ENCODE assay signal across 8 mouse cellular contexts in genomic region chr2:3332484-3333242, GRCm38 (mm10). TPM values are rescaled to one million over a fixed set of nuclear protein-coding genes. Genes with fewer than 3 reads are reported as not detected.
DNase-seq lines count a peak whose midpoint lies in the region; ATAC-seq lines count a peak whose summit lies in the region.

TSS of gene Rpp38 (minus strand) at chr2:3332643.

- DNase-seq in MN1 (ENCODE audit: low spot score): peak; percentile 95
- DNase-seq in cerebellum, adult 9-10 months: peak; percentile 99
- DNase-seq in frontal cortex, adult 2 months (ENCODE audit: extremely low spot score in 1 of 2, low spot score in 1 of 2): peak; percentile 99 to 100
- peak; percentile 99 for DNase-seq in layer of hippocampus, postnatal 14 days (ENCODE audit: low spot score in 2 of 2)
- DNase-seq in lung, postnatal 14 days: peak; percentile 97
- peak; percentile 94 for DNase-seq in retina, adult 2 months (ENCODE audit: low read depth, low spot score)
- DNase-seq in thymus, postnatal 36 days: peak; percentile 97 to 98

- WGBS in hindbrain, embryonic 12.5 days: under 1% methylated on average over 45 of the region's 45 CpGs

- H3K4me2 ChIP-seq in hindbrain, embryonic 12.5 days (replicated peaks): peak within 1 kb of the TSS; percentile 68

- H3K4me3 ChIP-seq in hindbrain, embryonic 12.5 days: peak within 1 kb of the TSS; percentile 73

- peak within 1 kb of the TSS; percentile 76 for H3K9ac ChIP-seq in hindbrain, embryonic 12.5 days

- peak within 1 kb of the TSS; percentile 61; the same call in 1 of the 2 replicates for H3K27ac ChIP-seq in hindbrain, embryonic 12.5 days

- H3K9me3 ChIP-seq in hindbrain, embryonic 12.5 days (replicated peaks): no peaks in the 10 kb centered on the region

- H3K4me1 ChIP-seq in hindbrain, embryonic 12.5 days: peaks cover 19% of the 10 kb centered on the region

- peak; percentile 99 for ATAC-seq in hindbrain, embryonic 12.5 days (ENCODE audit: low FRiP score)

- peaks cover 13% of the 10 kb centered on the region; the same call in 1 of the 2 replicates for H3K36me3 ChIP-seq in hindbrain, embryonic 12.5 days

- H3K27me3 ChIP-seq in hindbrain, embryonic 12.5 days: peaks cover 8% of the 10 kb centered on the region; the same call in 1 of the 2 replicates

RNA-seq across cellular contexts. Expression of gene Rpp38, which starts in this region (rescaled TPM):
- polyA plus RNA-seq in frontal cortex, adult 2 months (2012; rRNA removed): 11.4 and 13.5 TPM in 2 replicates
- 14.0 and 15.8 TPM in 2 replicates for polyA plus RNA-seq in hindbrain, embryonic 12.5 days (2016; fragmentation: Nextera tagmentation; extraction: Ambion mirVana)
- total RNA-seq in layer of hippocampus, postnatal 14 days (2021): 1 to 10 TPM; 7.5 to 9.7 TPM

Comparison
In these comparisons a context has a peak if more than half of its experiments do, and no peak if none do; other contexts are left out.
1. Peak in every context shown above with its lines: DNase-seq, ATAC-seq, H3K4me3 ChIP-seq and H3K27ac ChIP-seq.